Mouse (Mus musculus): ENCODE data around the gene Cfdp1. TPM values are rescaled to one million over a fixed set of nuclear protein-coding genes. Genes with fewer than 3 reads are reported as not detected.

Gene Cfdp1
- polyA plus RNA-seq, 1 experiment from 2014 or later: 203 TPM

GRCm38 (mm10) chr8:111771625-111772020 is 82.5 kb downstream of the Cfdp1 start:
- H3K27ac ChIP-seq (ENCODE audit: low read length): peak overlapping the region; percentile 75
- 78% methylated on average over 6 of the region's 6 CpGs for WGBS

DNA sequence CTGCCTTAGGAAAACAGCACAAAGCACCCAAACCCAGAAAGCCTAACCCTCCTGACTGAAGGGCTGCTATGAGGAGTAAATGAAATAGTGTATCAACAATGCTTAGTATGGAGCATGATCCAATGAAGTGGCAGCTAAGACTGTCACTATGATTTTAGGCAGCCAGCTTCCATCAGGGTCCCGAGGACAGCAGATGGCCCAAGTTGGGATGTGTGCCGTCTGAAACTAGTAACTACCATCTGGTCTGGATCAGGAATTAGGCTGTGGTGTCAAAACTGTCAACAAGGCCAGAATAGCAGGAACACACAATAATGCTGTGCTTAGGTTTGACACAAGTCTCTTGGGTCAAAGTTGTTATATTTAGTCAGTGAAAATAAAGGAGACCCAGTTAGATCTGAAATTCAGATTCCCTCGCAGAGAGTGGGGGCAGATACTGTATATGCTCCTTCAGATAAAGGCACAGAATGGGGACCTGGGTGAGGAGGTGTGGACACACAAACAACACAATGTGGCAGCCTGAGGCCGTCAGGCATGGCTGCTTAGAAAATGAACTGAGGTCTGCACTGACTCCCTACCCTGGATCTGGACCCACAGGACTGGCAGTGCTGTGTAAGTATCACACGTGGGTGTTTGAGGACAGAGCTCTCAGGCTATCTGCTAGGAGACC is 83.0 kb downstream of the Cfdp1 start:
- ATAC-seq (ENCODE audit: low read depth): peak; percentile 89
- H3K9me3 ChIP-seq (ENCODE audit: control insufficient read depth, low read length): no peaks in the 10 kb centered on the region
- H3K27ac ChIP-seq (ENCODE audit: low read length): peak overlapping the region; percentile 75

More at GRCm38 (mm10) chr8:111771625-111772020, 82.5 kb downstream of the Cfdp1 start:
- ATAC-seq (ENCODE audit: low read depth): no peak
- Histone ChIP-seq H3K4me2 (ENCODE audit: low read depth, low read length) (no peak overlapping the region), H3K4me1 (replicated peaks; ENCODE audit: control insufficient read depth, insufficient read depth, low read length) (peaks cover 11% of the 10 kb centered on the region), H3K4me3 (ENCODE audit: low read length) (no peak overlapping the region), H3K27me3 (ENCODE audit: control insufficient read depth, insufficient read depth, low read depth, low read length) (no peaks in the 10 kb centered on the region), H3K9me3 (ENCODE audit: control insufficient read depth, low read length) (no peaks in the 10 kb centered on the region), H3K36me3 (ENCODE audit: control insufficient read depth, insufficient read depth, low read length) (peaks cover 14% of the 10 kb centered on the region), H3K9ac (ENCODE audit: low read length) (no peak overlapping the region)

GRCm38 (mm10) chr8:111769764-111770428 is 84.2 kb downstream of the Cfdp1 start:
- WGBS: 55% methylated on average over 12 of the region's 12 CpGs
- ATAC-seq (ENCODE audit: low read depth): peak; percentile 58
- peaks cover 23% of the 10 kb centered on the region for H3K36me3 ChIP-seq (ENCODE audit: control insufficient read depth, insufficient read depth, low read length)
- peaks cover 11% of the 10 kb centered on the region for H3K4me1 ChIP-seq (replicated peaks; ENCODE audit: control insufficient read depth, insufficient read depth, low read length)
- no peaks in the 10 kb centered on the region for H3K9me3 ChIP-seq (ENCODE audit: control insufficient read depth, low read length)
- no peak overlapping the region for H3K4me2 ChIP-seq (ENCODE audit: low read depth, low read length)
- H3K9ac ChIP-seq (ENCODE audit: low read length): no peak overlapping the region
- H3K27ac ChIP-seq (ENCODE audit: low read length): no peak overlapping the region
- H3K4me3 ChIP-seq (ENCODE audit: low read length): no peak overlapping the region
- no peaks in the 10 kb centered on the region for H3K27me3 ChIP-seq (ENCODE audit: control insufficient read depth, insufficient read depth, low read depth, low read length)

More for the DNA sequence above, 83.0 kb downstream of the Cfdp1 start:
- Histone ChIP-seq H3K4me1 (replicated peaks; ENCODE audit: control insufficient read depth, insufficient read depth, low read length) (peaks cover 11% of the 10 kb centered on the region), H3K27me3 (ENCODE audit: control insufficient read depth, insufficient read depth, low read depth, low read length) (no peaks in the 10 kb centered on the region), H3K9ac (ENCODE audit: low read length) (no peak overlapping the region), H3K36me3 (ENCODE audit: control insufficient read depth, insufficient read depth, low read length) (peaks cover 19% of the 10 kb centered on the region), H3K4me3 (ENCODE audit: low read length) (no peak overlapping the region), H3K4me2 (ENCODE audit: low read depth, low read length) (no peak overlapping the region)
- WGBS: 47% methylated on average over 5 of the region's 5 CpGs

DNA sequence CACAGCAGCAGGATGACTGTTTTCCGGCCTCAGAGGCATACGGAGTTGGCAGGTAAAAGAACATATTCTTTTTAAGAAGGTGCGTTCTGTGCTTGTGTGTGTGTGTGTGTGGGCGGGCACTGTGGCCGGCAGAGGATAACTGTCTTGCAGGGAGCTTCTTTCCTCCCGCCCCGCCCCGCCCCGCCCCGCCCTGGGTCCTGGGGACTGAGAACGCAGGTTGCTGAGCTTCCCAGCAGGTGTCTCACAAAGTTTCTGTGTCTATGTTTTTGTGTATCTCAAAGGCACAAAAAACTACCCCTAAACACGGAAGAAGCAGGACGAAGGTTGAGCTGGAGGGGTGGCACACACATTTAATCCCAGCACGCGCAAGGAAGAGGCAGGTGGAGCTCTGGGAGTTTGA is 84.8 kb downstream of the Cfdp1 start:
- H3K27ac ChIP-seq (ENCODE audit: low read length): no peak overlapping the region
- 75% methylated on average over 15 of the region's 15 CpGs for WGBS
- no peaks in the 10 kb centered on the region for H3K27me3 ChIP-seq (ENCODE audit: control insufficient read depth, insufficient read depth, low read depth, low read length)
- no peak for ATAC-seq (ENCODE audit: low read depth)
- H3K9me3 ChIP-seq (ENCODE audit: control insufficient read depth, low read length): no peaks in the 10 kb centered on the region
- no peak overlapping the region for H3K4me3 ChIP-seq (ENCODE audit: low read length)
- H3K4me1 ChIP-seq (replicated peaks; ENCODE audit: control insufficient read depth, insufficient read depth, low read length): peaks cover 11% of the 10 kb centered on the region
- no peak overlapping the region for H3K9ac ChIP-seq (ENCODE audit: low read length)
- H3K4me2 ChIP-seq (ENCODE audit: low read depth, low read length): no peak overlapping the region
- peaks cover 17% of the 10 kb centered on the region for H3K36me3 ChIP-seq (ENCODE audit: control insufficient read depth, insufficient read depth, low read length)

- Histone ChIP-seq H3K27me3 (ENCODE audit: control insufficient read depth, insufficient read depth, low read depth, low read length) (no peaks in the 10 kb centered on the region), H3K4me1 (replicated peaks; ENCODE audit: control insufficient read depth, insufficient read depth, low read length) (peaks cover 11% of the 10 kb centered on the region), H3K27ac (ENCODE audit: low read length) (no peak overlapping the region), H3K36me3 (ENCODE audit: control insufficient read depth, insufficient read depth, low read length) (peaks cover 17% of the 10 kb centered on the region), H3K9me3 (ENCODE audit: control insufficient read depth, low read length) (no peaks in the 10 kb centered on the region), H3K4me3 (ENCODE audit: low read length) (no peak overlapping the region), H3K4me2 (ENCODE audit: low read depth, low read length) (no peak overlapping the region), H3K9ac (ENCODE audit: low read length) (no peak overlapping the region)
- 80% methylated on average over 6 of the region's 6 CpGs for WGBS
- no peak for ATAC-seq (ENCODE audit: low read depth)
Observed at GRCm38 (mm10) chr8:111768651-111769050, 85.4 kb downstream of the Cfdp1 start.

DNA sequence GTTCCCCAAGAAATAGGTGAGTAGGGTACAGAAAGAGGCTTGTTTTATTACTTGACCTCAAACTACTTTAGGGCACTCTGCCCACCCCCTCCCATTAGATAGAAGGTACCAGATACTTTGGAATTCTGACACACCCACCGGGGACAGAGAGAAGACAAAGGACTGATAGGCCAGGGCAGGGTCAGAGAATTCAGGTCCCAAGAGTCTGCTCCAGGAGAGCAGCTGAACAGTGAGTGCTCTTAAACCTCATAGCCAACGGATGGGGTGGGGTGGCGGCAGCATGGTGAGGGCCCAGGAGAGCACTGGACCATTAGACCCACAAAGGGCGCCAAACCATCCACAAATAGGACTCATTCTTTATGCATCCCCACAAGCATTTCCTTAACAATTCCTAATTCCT is 88.5 kb downstream of the Cfdp1 start:
- no peaks in the 10 kb centered on the region for H3K9me3 ChIP-seq (ENCODE audit: control insufficient read depth, low read length)
- H3K4me3 ChIP-seq (ENCODE audit: low read length): no peak overlapping the region
- peaks cover 5% of the 10 kb centered on the region for H3K4me1 ChIP-seq (replicated peaks; ENCODE audit: control insufficient read depth, insufficient read depth, low read length)
- H3K36me3 ChIP-seq (ENCODE audit: control insufficient read depth, insufficient read depth, low read length): peaks cover 17% of the 10 kb centered on the region
- no peak overlapping the region for H3K9ac ChIP-seq (ENCODE audit: low read length)
- 77% methylated on average over 4 of the region's 4 CpGs for WGBS
- H3K27ac ChIP-seq (ENCODE audit: low read length): no peak overlapping the region
- no peak for ATAC-seq (ENCODE audit: low read depth)
- H3K27me3 ChIP-seq (ENCODE audit: control insufficient read depth, insufficient read depth, low read depth, low read length): no peaks in the 10 kb centered on the region
- no peak overlapping the region for H3K4me2 ChIP-seq (ENCODE audit: low read depth, low read length)

DNA sequence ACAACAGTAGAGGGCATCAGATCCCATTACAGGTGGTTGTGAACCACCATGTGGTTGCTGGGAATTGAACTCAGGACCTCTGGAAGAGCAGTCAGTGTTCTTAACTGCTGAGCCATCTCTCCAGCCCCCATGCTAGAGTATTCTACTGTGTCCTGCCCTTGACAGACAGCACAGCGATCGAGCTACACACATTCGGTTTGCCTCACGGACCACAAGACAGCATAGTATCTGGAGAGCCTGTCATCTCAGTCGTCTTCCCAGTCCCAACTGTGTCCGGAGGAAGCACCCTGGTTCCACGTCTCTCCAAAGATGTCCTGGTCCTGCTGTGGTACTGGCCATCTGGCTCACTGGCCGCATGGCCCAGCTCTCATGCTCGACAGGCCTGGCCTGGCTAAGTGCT is 89.0 kb downstream of the Cfdp1 start:
- H3K27ac ChIP-seq (ENCODE audit: low read length): no peak overlapping the region

GRCm38 (mm10) chr8:111760708-111761107 is 93.4 kb downstream of the Cfdp1 start:
- Histone ChIP-seq H3K9me3 (ENCODE audit: control insufficient read depth, low read length) (no peaks in the 10 kb centered on the region), H3K4me2 (ENCODE audit: low read depth, low read length) (no peak overlapping the region), H3K36me3 (ENCODE audit: control insufficient read depth, insufficient read depth, low read length) (peaks cover 4% of the 10 kb centered on the region), H3K4me1 (replicated peaks; ENCODE audit: control insufficient read depth, insufficient read depth, low read length) (no peaks in the 10 kb centered on the region), H3K4me3 (ENCODE audit: low read length) (no peak overlapping the region), H3K27ac (ENCODE audit: low read length) (no peak overlapping the region), H3K9ac (ENCODE audit: low read length) (no peak overlapping the region), H3K27me3 (ENCODE audit: control insufficient read depth, insufficient read depth, low read depth, low read length) (no peaks in the 10 kb centered on the region)
- ATAC-seq (ENCODE audit: low read depth): no peak
- WGBS: 80% methylated on average over 13 of the region's 13 CpGs

More for the DNA sequence above, 89.0 kb downstream of the Cfdp1 start:
- WGBS: 97% methylated on average over 9 of the region's 9 CpGs
- no peak overlapping the region for H3K4me3 ChIP-seq (ENCODE audit: low read length)
- no peak overlapping the region for H3K9ac ChIP-seq (ENCODE audit: low read length)
- peaks cover 17% of the 10 kb centered on the region for H3K36me3 ChIP-seq (ENCODE audit: control insufficient read depth, insufficient read depth, low read length)
- peaks cover 5% of the 10 kb centered on the region for H3K4me1 ChIP-seq (replicated peaks; ENCODE audit: control insufficient read depth, insufficient read depth, low read length)
- no peaks in the 10 kb centered on the region for H3K9me3 ChIP-seq (ENCODE audit: control insufficient read depth, low read length)
- H3K4me2 ChIP-seq (ENCODE audit: low read depth, low read length): no peak overlapping the region
- no peaks in the 10 kb centered on the region for H3K27me3 ChIP-seq (ENCODE audit: control insufficient read depth, insufficient read depth, low read depth, low read length)
- no peak for ATAC-seq (ENCODE audit: low read depth)

DNA sequence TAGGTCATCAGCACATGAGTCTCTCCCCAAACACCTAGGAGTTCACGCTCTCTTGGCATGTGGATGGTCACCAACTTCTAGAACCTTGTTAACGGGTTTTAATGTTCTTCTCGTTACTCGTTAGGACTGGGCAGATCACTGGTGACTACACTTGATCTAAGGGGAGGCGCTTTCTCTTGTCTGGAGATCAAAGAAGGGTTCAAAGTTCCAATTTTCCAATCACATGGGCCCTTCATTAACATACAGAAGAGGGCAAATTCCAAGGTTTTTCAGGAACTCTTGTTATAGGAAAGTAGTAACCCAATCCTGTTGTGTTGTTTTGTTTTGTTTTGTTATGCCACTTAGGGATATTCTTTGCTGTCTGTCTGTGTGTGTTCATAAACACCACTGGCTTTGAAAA is 95.3 kb downstream of the Cfdp1 start:
- no peak for ATAC-seq (ENCODE audit: low read depth)
- Histone ChIP-seq H3K9ac (ENCODE audit: low read length) (no peak overlapping the region), H3K27ac (ENCODE audit: low read length) (no peak overlapping the region), H3K4me2 (ENCODE audit: low read depth, low read length) (no peak overlapping the region), H3K4me3 (ENCODE audit: low read length) (no peak overlapping the region), H3K27me3 (ENCODE audit: control insufficient read depth, insufficient read depth, low read depth, low read length) (no peaks in the 10 kb centered on the region), H3K9me3 (ENCODE audit: control insufficient read depth, low read length) (no peaks in the 10 kb centered on the region), H3K4me1 (replicated peaks; ENCODE audit: control insufficient read depth, insufficient read depth, low read length) (peaks cover 3% of the 10 kb centered on the region), H3K36me3 (ENCODE audit: control insufficient read depth, insufficient read depth, low read length) (no peaks in the 10 kb centered on the region)
- 88% methylated on average over 5 of the region's 5 CpGs for WGBS

Data from lung, embryonic 16.5 days (tissue).